Mouse (Mus musculus) CH12.LX (cell line): Measurements from ENCODE around the gene Arhgap31.

Experiments
- BHLHE40 ChIP-seq: IDR thresholded peaks from 2 replicates; pipeline ENCODE4 v1.6.1; 2011; ENCODE audit warnings: mild to moderate bottlenecking, low read depth, low read length, improper control_type of control experiment
- CTCF ChIP-seq, 2 experiments: IDR thresholded peaks in 1 of 2; conservative IDR thresholded peaks in 1 of 2; 2 replicates each; pipeline ENCODE4 v1.5.1; 2011 to 2012; ENCODE audit warnings: low read depth in 2 of 2, low read length in 2 of 2, improper control_type of control experiment in 1 of 2, inconsistent platforms in 1 of 2, mild to moderate bottlenecking in 1 of 2, moderate library complexity in 1 of 2
- E2F4 ChIP-seq: IDR thresholded peaks from 2 replicates; pipeline ENCODE4 v1.6.1; 2011; ENCODE audit warnings: low read depth, low read length, improper control_type of control experiment; ENCODE audit not compliant: insufficient replicate concordance
- ELF1 ChIP-seq: IDR thresholded peaks from 2 replicates; pipeline ENCODE4 v1.6.1; 2014; ENCODE audit warnings: low read depth, mild to moderate bottlenecking, inconsistent platforms, low read length, improper control_type of control experiment
- EP300 ChIP-seq: IDR thresholded peaks from 2 replicates; pipeline ENCODE4 v1.6.1; 2011; ENCODE audit warnings: low read length, improper control_type of control experiment
- ETS1 ChIP-seq: conservative IDR thresholded peaks from 2 replicates; pipeline ENCODE4 v1.6.1; 2012; ENCODE audit warnings: low read depth, mild to moderate bottlenecking, inconsistent platforms, low read length, improper control_type of control experiment, moderate library complexity
- MAFK ChIP-seq: IDR thresholded peaks from 2 replicates; pipeline ENCODE4 v1.6.1; 2011; ENCODE audit warnings: low read length, improper control_type of control experiment; ENCODE audit not compliant: insufficient replicate concordance
- MAX ChIP-seq: IDR thresholded peaks from 2 replicates; pipeline ENCODE4 v1.6.1; 2011; ENCODE audit warnings: low read length, improper control_type of control experiment
- POLR2A ChIP-seq: IDR thresholded peaks from 2 replicates; pipeline ENCODE4 v1.6.1; 2011; ENCODE audit warnings: low read depth, mild to moderate bottlenecking, improper control_type of control experiment, low read length
- POLR2AphosphoS2 ChIP-seq: IDR thresholded peaks from 2 replicates; pipeline ENCODE4 v1.6.1; 2011; ENCODE audit warnings: low read depth, low read length, improper control_type of control experiment
- TBP ChIP-seq: conservative IDR thresholded peaks from 2 replicates; pipeline ENCODE4 v1.6.1; 2011; ENCODE audit warnings: low read depth, low read length, improper control_type of control experiment
- USF2 ChIP-seq: conservative IDR thresholded peaks from 2 replicates; pipeline ENCODE4 v1.6.1; 2011; ENCODE audit warnings: low read depth, low read length, improper control_type of control experiment
- ZC3H11A ChIP-seq: IDR thresholded peaks from 2 replicates; pipeline ENCODE4 v1.6.1; 2012; ENCODE audit warnings: low read depth, mild to moderate bottlenecking, inconsistent platforms, low read length, improper control_type of control experiment

DNA sequence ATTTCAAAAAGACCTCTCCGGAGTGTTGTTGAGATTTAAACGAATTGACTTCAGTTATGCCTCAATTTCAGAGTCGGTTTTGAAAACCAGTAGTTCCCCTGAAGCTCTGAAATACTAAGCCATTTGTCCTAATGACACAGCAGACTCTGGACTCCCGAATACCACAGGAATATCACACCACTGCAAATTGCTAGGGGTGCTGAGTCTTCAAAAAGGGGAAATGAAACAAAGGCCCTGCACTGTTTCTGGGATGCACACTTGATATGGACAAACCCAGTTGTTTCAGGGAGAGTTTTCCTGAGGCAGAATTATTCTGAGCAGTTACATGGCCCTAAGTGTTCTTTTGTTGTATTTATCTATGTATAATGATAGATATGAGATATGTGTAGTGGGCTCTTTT lies 1.8 kb downstream of the Arhgap31 start:
- TF ChIP-seq CTCF (conservative IDR thresholded peaks at IDR 0.05 in 1 of 2, IDR thresholded peaks at IDR 0.05 in 1 of 2; ENCODE audit: low read depth in 2 of 2, low read length in 2 of 2) (no peak), POLR2AphosphoS2 (no peak), EP300 (peak; percentile 73), POLR2A (no peak), MAFK (0 out of 2 replicates have a peak, but pooled peaks have one; percentile 41), E2F4 (no peak), USF2 (no peak), MAX (no peak), ELF1 (no peak), ZC3H11A (no peak), BHLHE40 (0 out of 2 replicates have a peak, but pooled peaks have one; percentile 29), TBP (no peak), ETS1 (no peak)
